In the genomic region with DNA sequence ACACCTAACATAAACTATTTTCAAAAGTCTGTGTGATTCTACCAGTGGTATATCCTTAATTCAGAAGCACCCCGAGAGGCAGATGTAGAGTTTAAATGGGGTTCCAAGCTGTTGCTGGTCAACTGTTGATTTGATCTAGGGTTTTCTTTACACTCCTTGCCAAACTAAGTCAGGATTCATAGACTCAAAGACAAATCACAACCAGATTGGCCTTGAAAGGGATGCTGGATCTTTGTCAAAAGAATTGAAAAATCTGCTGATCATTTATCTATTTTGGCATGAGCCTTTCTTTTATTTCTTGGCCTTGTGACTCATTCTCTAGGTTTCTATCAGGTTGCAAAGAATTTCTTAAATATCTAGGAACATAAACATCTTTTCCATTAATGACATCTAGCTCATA, we compare ENCODE assay signal across 8 mouse cellular contexts. TPM values are rescaled to one million over a fixed set of nuclear protein-coding genes. Genes with fewer than 3 reads are reported as not detected.
DNase-seq lines count a peak whose midpoint lies in the region; ATAC-seq and TF ChIP-seq lines count a peak whose summit lies in the region.

No protein-coding gene starts in this region.

- H3K9me3 ChIP-seq in forebrain, embryonic 13.5 days (replicated peaks), result no peaks in the 10 kb centered on the region
- H3K9me3 ChIP-seq in liver, embryonic 12.5 days (replicated peaks), result no peaks in the 10 kb centered on the region

- peak overlapping the region; percentile 72 for H3K4me3 ChIP-seq in C2C12 (ENCODE audit: insufficient read depth, poor library complexity, severe bottlenecking)
- H3K4me3 ChIP-seq in forebrain, embryonic 13.5 days, result peak overlapping the region; percentile 70
- H3K4me3 ChIP-seq in liver, embryonic 12.5 days, result peak overlapping the region; percentile 94

- H3ac ChIP-seq in C2C12 (ENCODE audit: control insufficient read depth, insufficient read length, low read depth), result no peak overlapping the region

- TF ChIP-seq CTCF in C2C12 (IDR thresholded peaks at IDR 0.05; ENCODE audit: control insufficient read depth, insufficient read depth, insufficient read length), result no peak

- H3K4me1 ChIP-seq in forebrain, embryonic 13.5 days, result peaks cover 20% of the 10 kb centered on the region
- peaks cover 42% of the 10 kb centered on the region for H3K4me1 ChIP-seq in liver, embryonic 12.5 days

- peak overlapping the region; percentile 82 for H3K4me2 ChIP-seq in forebrain, embryonic 13.5 days
- peak overlapping the region; percentile 87 for H3K4me2 ChIP-seq in liver, embryonic 12.5 days

- peaks cover 50% of the 10 kb centered on the region for H3K79me3 ChIP-seq in C2C12 (ENCODE audit: low read depth)

- peak overlapping the region; percentile 78; the same call in 1 of the 2 replicates for H3K9ac ChIP-seq in forebrain, embryonic 13.5 days
- H3K9ac ChIP-seq in liver, embryonic 12.5 days, result peak overlapping the region; percentile 97

- no peak for ATAC-seq in forebrain, embryonic 13.5 days
- ATAC-seq in liver, embryonic 12.5 days, result no peak

- no peaks in the 10 kb centered on the region for H3K36me3 ChIP-seq in C2C12 (ENCODE audit: control insufficient read depth, insufficient read depth)
- H3K36me3 ChIP-seq in forebrain, embryonic 13.5 days (ENCODE audit: poor library complexity, severe bottlenecking), result no peaks in the 10 kb centered on the region
- no peaks in the 10 kb centered on the region for H3K36me3 ChIP-seq in liver, embryonic 12.5 days

- H3K27me3 ChIP-seq in C2C12 (ENCODE audit: control insufficient read depth, insufficient read depth, insufficient read length), result no peaks in the 10 kb centered on the region
- H3K27me3 ChIP-seq in forebrain, embryonic 13.5 days, result peaks cover 3% of the 10 kb centered on the region; the same call in 1 of the 2 replicates
- H3K27me3 ChIP-seq in liver, embryonic 12.5 days (replicated peaks), result no peaks in the 10 kb centered on the region

- DNase-seq in heart, adult 11 months, result peak; percentile 28
- DNase-seq in heart, postnatal 4 days, result no peak
- no peak for DNase-seq in cerebellum, adult 18-20 months
- no peak for DNase-seq in left cerebral cortex, adult 8-10 months (ENCODE audit: low spot score in 2 of 2)
- DNase-seq in yolk sac, embryonic 10.5 days (ENCODE audit: low spot score), result no peak

- no peak overlapping the region for H3K27ac ChIP-seq in forebrain, embryonic 13.5 days
- no peak overlapping the region for H3K27ac ChIP-seq in liver, embryonic 12.5 days

- 49% methylated on average over 1 of the region's 1 CpGs for WGBS in forebrain, embryonic 13.5 days
- WGBS in liver, embryonic 12.5 days (ENCODE audit: insufficient replicate concordance), result 27% methylated on average over 1 of the region's 1 CpGs

- H3K79me2 ChIP-seq in C2C12 (ENCODE audit: control insufficient read depth, insufficient read depth), result peaks cover 61% of the 10 kb centered on the region

TF ChIP-seq in C2C12, 6 proteins besides CTCF, POLR2A, EP300 and RAD21:
- TF ChIP-seq CEBPB (IDR thresholded peaks at IDR 0.05; ENCODE audit: low read depth) (no peak), MYOD1 (IDR thresholded peaks at IDR 0.05; ENCODE audit: control insufficient read depth, insufficient read length, low read depth) (no peak), MAX (IDR thresholded peaks at IDR 0.05) (no peak), MYOG (IDR thresholded peaks at IDR 0.05; ENCODE audit: control insufficient read depth, extremely low read depth, insufficient read length) (no peak), USF1 (IDR thresholded peaks at IDR 0.05; ENCODE audit: low read depth) (no peak), FOSL1 (IDR thresholded peaks at IDR 0.05; ENCODE audit: insufficient read depth, low read length, poor library complexity, severe bottlenecking) (no peak)
TF ChIP-seq in C2C12: peak in this region for 0.

RNA-seq across cellular contexts. Expression of a gene that starts 7.9 kb away (rescaled TPM):
- total RNA-seq in heart, postnatal 4 days (2021), result 10 to 100 TPM; 90.7 to 95.0 TPM
- 21.5 TPM for polyA plus RNA-seq in C2C12 (2012; fragmentation: generic; extraction: Trizol)
- 6.5 and 7.4 TPM in 2 replicates for polyA plus RNA-seq in forebrain, embryonic 13.5 days (2015; fragmentation: Nextera tagmentation; extraction: Ambion mirVana)
- 33.1 and 33.9 TPM in 2 replicates for polyA plus RNA-seq in liver, embryonic 12.5 days (2016; fragmentation: Nextera tagmentation; extraction: Ambion mirVana)
- 10 to 100 TPM; 73.1 to 84.9 (median 78.6) TPM for total RNA-seq in left cerebral cortex, adult 8-10 months (2022)
